Mouse (Mus musculus) forebrain, embryonic 13.5 days (tissue): Measurements from ENCODE around the gene Gm20388. TPM values are rescaled to one million over a fixed set of nuclear protein-coding genes. Genes with fewer than 3 reads are reported as not detected.
A peak's percentile ranks its signal among the peaks of the same experiment; 100 is the strongest.

Source experiments
- ATAC-seq: fragments of 200-750 bp; cut with Nextera tagmentation; 2 replicates; pipeline ENCODE4 v1.8.0; 2017
- H3K27ac ChIP-seq: fragments of 300-500 bp; sonication (generic); 2 replicates; pipeline ENCODE4 v1.5.1; 2015; ENCODE audit warnings: inconsistent platforms, mild to moderate bottlenecking, moderate library complexity
- H3K27me3 ChIP-seq: fragments of 300-500 bp; sonication (generic); 2 replicates; pipeline ENCODE4 v1.6.1; 2015; ENCODE audit warnings: mild to moderate bottlenecking, inconsistent platforms
- H3K36me3 ChIP-seq: fragments of 300-500 bp; sonication (generic); 2 replicates; pipeline ENCODE4 v1.6.1; 2015; ENCODE audit warnings: mild to moderate bottlenecking, inconsistent platforms; ENCODE audit not compliant: poor library complexity, severe bottlenecking
- H3K4me1 ChIP-seq: fragments of 300-500 bp; sonication (generic); 2 replicates; pipeline ENCODE4 v1.6.1; 2015; ENCODE audit warnings: inconsistent platforms
- H3K4me2 ChIP-seq: fragments of 300-500 bp; sonication (generic); 2 replicates; pipeline ENCODE4 v1.6.1; 2015; ENCODE audit warnings: inconsistent platforms, mild to moderate bottlenecking, moderate library complexity
- H3K4me3 ChIP-seq: fragments of 300-500 bp; sonication (generic); 2 replicates; pipeline ENCODE4 v1.5.1; 2015; ENCODE audit warnings: mild to moderate bottlenecking, inconsistent platforms
- H3K9ac ChIP-seq: fragments of 300-500 bp; sonication (generic); 2 replicates; pipeline ENCODE4 v1.6.1; 2015; ENCODE audit warnings: mild to moderate bottlenecking, inconsistent platforms
- H3K9me3 ChIP-seq: fragments of 300-500 bp; sonication (generic); replicated peaks from 2 replicates; pipeline ENCODE4 v1.6.1; 2016; ENCODE audit warnings: inconsistent platforms
- WGBS: fragments of 180-500 bp; shearing (Covaris S2); methylation state at CpG from one replicate; pipeline ENCODE4 v1.1.7; 2015; 5-methylcytosine and 5-hydroxymethylcytosine counted together
- polyA plus RNA-seq: library from polyadenylated mRNA; unstranded; fragments of >200 nt; fragmentation: Nextera tagmentation; extraction: Ambion mirVana; gene quantifications from 2 replicates; pipeline ENCODE4 v1.2.1, GENCODE M21; 2015

The Gm20388 gene
- polyA plus RNA-seq, 1 experiment from 2014 or later = 5.6 TPM

DNA sequence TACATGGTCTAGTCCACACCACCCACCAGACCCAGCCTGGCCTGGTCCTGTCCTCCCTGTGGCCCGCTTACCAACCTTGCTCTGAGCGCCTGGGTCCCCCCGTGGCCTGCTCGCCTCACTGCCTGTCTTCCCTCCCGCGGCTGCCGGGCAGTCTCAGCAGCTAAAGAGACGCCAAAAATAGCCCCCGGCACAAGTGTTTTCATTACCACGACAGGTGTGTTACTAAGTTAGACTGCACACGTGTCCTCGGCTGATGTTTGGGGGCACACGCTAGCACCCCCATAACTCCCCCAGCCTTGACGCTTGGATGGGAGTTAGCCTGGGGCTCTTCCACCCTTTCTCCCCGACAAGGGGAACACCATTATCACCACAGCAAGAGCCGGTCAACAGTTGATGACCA, 2735.7 kb downstream of the Gm20388 start:
- Histone ChIP-seq H3K36me3 (peaks cover 65% of the 10 kb centered on the region), H3K4me1 (peaks cover 7% of the 10 kb centered on the region), H3K4me3 (no peak overlapping the region), H3K27ac (no peak overlapping the region), H3K9ac (no peak overlapping the region), H3K4me2 (no peak overlapping the region), H3K27me3 (peaks cover 10% of the 10 kb centered on the region), H3K9me3 (no peaks in the 10 kb centered on the region)
- no peak for ATAC-seq
- WGBS = 88% methylated on average over 16 of the region's 16 CpGs

- peaks cover 10% of the 10 kb centered on the region for H3K27me3 ChIP-seq
- H3K9me3 ChIP-seq = no peaks in the 10 kb centered on the region
- H3K9ac ChIP-seq = no peak overlapping the region
- peaks cover 14% of the 10 kb centered on the region for H3K4me1 ChIP-seq
- 84% methylated on average over 15 of the region's 15 CpGs for WGBS
- no peak overlapping the region for H3K4me3 ChIP-seq
- ATAC-seq = no peak
- peaks cover 56% of the 10 kb centered on the region for H3K36me3 ChIP-seq
- no peak overlapping the region for H3K4me2 ChIP-seq
- H3K27ac ChIP-seq = no peak overlapping the region
Measured at GRCm38 (mm10) chr8:122648192-122648970, 2737.7 kb downstream of the Gm20388 start.

DNA sequence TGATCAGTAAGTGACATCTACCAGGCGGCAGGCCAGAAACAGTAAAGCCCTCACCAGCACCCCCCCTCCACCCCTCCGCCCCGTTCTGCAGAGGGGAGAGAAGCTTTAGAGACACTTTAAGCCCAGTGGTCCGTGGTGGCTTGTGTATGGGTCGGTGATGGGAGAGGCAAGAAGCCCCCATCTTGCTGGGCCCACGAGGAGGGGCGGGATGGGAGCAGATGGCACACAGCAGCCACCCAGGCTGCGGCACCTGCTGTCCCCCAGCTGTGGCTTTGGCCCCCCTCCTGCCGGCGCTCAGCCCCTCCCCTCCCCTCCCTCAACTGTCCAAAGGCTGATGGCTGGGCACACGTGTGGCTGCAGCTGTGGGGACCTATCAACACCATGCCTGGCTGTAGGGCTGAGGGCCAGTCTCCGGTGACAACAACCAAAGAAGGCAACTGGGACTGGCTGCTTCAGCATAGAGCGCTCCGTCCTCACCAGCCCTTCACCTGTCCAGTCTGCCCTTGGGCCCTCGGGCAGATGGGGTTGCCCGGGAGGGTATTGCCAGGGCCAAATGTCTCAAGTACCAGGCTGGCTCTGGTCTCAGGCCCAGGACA, 2740.8 kb downstream of the Gm20388 start:
- H3K9me3 ChIP-seq = no peaks in the 10 kb centered on the region
- no peak overlapping the region for H3K4me3 ChIP-seq
- WGBS = 73% methylated on average over 16 of the region's 16 CpGs
- no peak overlapping the region for H3K4me2 ChIP-seq
- H3K27ac ChIP-seq = no peak overlapping the region; the same call in 1 of the 2 replicates
- peaks cover 10% of the 10 kb centered on the region; the same call in 1 of the 2 replicates for H3K27me3 ChIP-seq
- no peak for ATAC-seq
- peaks cover 14% of the 10 kb centered on the region for H3K4me1 ChIP-seq
- H3K36me3 ChIP-seq = peaks cover 38% of the 10 kb centered on the region
- H3K9ac ChIP-seq = no peak overlapping the region; the same call in 1 of the 2 replicates

DNA sequence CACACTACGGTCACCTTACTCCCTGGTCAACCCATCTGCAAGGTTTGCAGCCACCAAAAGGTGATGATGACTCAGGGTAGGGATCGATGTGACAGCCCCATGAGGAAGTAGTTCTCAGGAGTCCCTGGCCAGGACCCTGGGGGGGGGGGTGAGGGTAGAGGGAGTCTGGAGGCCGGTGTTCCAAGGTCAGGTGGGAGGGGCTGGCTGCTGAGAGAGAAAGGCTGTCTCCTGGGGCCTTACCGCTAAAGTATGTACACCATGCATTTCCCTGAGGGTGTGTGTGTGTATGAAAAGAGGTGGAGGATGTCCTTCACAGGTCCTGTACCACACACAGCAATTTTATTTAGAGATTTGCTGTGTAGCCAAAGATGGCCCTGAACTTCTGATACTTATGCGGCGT, 2742.0 kb downstream of the Gm20388 start:
- H3K9me3 ChIP-seq = no peaks in the 10 kb centered on the region
- no peak overlapping the region for H3K4me2 ChIP-seq
- WGBS = 79% methylated on average over 6 of the region's 6 CpGs
- H3K4me3 ChIP-seq = no peak overlapping the region
- no peak overlapping the region for H3K9ac ChIP-seq
- ATAC-seq = no peak
- peaks cover 9% of the 10 kb centered on the region; the same call in 1 of the 2 replicates for H3K27me3 ChIP-seq
- peaks cover 27% of the 10 kb centered on the region for H3K36me3 ChIP-seq
- H3K4me1 ChIP-seq = peaks cover 14% of the 10 kb centered on the region
- H3K27ac ChIP-seq = no peak overlapping the region

GRCm38 (mm10) chr8:122654768-122655167, 2744.1 kb downstream of the Gm20388 start:
- Histone ChIP-seq H3K4me2 (no peak overlapping the region), H3K4me3 (no peak overlapping the region), H3K9me3 (no peaks in the 10 kb centered on the region), H3K27me3 (no peaks in the 10 kb centered on the region), H3K36me3 (peaks cover 6% of the 10 kb centered on the region), H3K27ac (no peak overlapping the region), H3K9ac (no peak overlapping the region), H3K4me1 (peaks cover 14% of the 10 kb centered on the region)
- no peak for ATAC-seq
- 85% methylated on average over 7 of the region's 7 CpGs for WGBS

DNA sequence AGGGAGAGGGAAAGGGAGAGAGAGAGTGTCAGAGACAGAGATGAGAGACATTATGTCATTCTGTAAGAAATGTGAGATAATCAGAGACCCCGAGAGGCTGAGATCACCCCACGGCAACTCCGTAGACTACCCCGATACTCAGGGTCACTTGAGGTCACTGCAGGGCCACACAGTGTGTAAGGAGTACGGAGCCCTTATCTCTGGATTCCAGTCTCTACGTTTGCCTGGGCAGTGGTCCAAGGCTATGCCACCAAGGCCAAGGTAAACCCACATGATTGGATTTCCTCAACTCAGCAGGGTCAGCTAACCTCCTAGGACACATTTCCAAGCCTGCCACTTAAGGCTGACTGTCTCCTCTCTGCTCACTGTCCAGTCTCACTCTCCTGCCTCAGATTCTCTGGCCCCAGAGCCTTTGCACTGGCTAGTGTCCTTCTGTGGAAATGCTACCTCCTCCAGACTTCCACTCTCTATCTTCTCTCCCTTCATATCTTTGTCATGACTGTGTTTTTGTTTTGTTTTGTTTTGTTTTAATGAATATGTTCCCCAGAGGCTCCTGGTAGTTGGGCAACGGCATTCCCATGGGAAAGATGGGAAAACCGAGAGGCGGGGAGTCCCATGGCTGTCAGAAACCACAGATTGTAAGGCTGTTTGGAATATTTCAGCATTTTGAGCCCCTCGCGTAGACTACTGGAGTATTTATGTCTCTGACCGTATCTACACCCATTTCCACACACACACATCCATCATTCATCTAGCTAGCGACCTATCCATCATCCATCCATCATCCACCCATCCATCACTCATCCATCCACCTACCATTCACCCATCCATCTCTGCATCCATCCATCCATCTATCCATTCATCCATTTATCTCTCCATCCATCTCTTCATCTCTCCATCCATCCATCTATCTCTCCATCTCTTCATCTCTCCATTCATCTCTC, 2745.7 kb downstream of the Gm20388 start:
- no peak for ATAC-seq
- H3K9ac ChIP-seq = no peak overlapping the region
- no peaks in the 10 kb centered on the region for H3K27me3 ChIP-seq
- WGBS = 89% methylated on average over 13 of the region's 13 CpGs
- H3K4me3 ChIP-seq = no peak overlapping the region
- peaks cover 15% of the 10 kb centered on the region for H3K4me1 ChIP-seq
- H3K9me3 ChIP-seq = no peaks in the 10 kb centered on the region; the same call in 1 of the 2 replicates
- no peak overlapping the region for H3K27ac ChIP-seq
- H3K36me3 ChIP-seq = no peaks in the 10 kb centered on the region
- no peak overlapping the region for H3K4me2 ChIP-seq

DNA sequence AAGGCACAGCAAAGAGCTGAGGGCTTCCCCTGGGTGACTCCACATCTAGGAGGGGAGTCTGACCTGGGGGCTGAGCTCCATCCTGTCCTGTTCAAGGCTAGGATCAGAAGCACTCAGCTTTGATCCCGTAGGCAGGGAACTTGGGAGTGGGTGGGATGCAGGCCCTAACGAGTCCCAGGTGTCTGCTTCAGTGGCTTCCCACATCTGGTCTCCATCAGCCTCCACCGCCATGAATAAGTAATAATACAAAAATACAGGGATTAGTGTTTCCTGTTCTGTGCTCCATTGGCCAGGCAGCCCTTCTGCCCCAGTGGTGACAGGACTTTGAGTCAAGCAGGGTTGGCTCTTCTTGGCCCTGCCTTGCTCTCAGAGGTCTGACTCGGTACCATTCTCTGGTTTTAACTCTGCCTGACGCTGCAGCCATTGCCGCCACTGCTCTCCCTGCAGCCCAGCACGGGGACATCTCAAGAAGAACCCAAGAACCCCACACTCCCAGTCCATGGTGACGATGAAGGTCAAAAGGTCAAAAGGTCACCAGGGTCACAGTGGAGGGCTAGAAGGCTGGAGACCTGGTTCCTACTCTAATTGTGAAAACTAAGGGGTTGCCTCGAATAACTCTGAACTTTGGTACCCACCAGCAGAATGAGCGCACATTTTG, 2747.6 kb downstream of the Gm20388 start:
- ATAC-seq = no peak
- Histone ChIP-seq H3K9me3 (no peaks in the 10 kb centered on the region; the same call in 1 of the 2 replicates), H3K27me3 (peaks cover 6% of the 10 kb centered on the region; the same call in 1 of the 2 replicates), H3K27ac (no peak overlapping the region), H3K36me3 (no peaks in the 10 kb centered on the region), H3K4me3 (no peak overlapping the region), H3K9ac (no peak overlapping the region), H3K4me1 (peaks cover 24% of the 10 kb centered on the region), H3K4me2 (no peak overlapping the region)
- WGBS = 79% methylated on average over 10 of the region's 10 CpGs

GRCm38 (mm10) chr8:122658807-122659160, 2748.1 kb downstream of the Gm20388 start:
- Histone ChIP-seq H3K9me3 (no peaks in the 10 kb centered on the region; the same call in 1 of the 2 replicates), H3K27me3 (peaks cover 10% of the 10 kb centered on the region; the same call in 1 of the 2 replicates), H3K9ac (no peak overlapping the region), H3K4me2 (no peak overlapping the region), H3K4me1 (peaks cover 27% of the 10 kb centered on the region), H3K4me3 (no peak overlapping the region), H3K36me3 (no peaks in the 10 kb centered on the region), H3K27ac (no peak overlapping the region)
- no peak for ATAC-seq
- 78% methylated on average over 9 of the region's 9 CpGs for WGBS

DNA sequence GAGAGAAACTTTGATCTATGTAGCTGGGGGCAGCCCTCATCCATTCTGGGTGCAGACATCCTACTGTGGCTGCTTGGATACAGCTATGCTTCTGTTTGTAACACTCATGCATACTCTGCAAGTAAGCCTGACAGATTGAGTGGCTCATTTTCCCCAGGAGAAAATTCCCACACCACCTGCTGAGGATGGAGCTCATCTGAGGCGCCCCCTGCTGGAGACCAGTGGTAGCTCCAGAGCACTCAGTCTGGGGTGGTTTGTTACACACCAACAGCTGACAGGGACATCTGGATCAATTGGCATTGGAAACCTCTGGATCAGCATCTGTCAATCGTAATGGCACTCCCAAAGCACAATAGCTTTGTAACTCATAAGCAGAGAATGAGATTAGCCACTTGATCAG, 2749.4 kb downstream of the Gm20388 start:
- peaks cover 10% of the 10 kb centered on the region; the same call in 1 of the 2 replicates for H3K27me3 ChIP-seq
- WGBS = 79% methylated on average over 2 of the region's 2 CpGs
- H3K9ac ChIP-seq = no peak overlapping the region
- no peak overlapping the region for H3K4me3 ChIP-seq
- H3K9me3 ChIP-seq = no peaks in the 10 kb centered on the region; the same call in 1 of the 2 replicates
- no peak overlapping the region for H3K27ac ChIP-seq
- peaks cover 39% of the 10 kb centered on the region for H3K4me1 ChIP-seq
- no peak for ATAC-seq
- no peaks in the 10 kb centered on the region for H3K36me3 ChIP-seq
- no peak overlapping the region for H3K4me2 ChIP-seq

DNA sequence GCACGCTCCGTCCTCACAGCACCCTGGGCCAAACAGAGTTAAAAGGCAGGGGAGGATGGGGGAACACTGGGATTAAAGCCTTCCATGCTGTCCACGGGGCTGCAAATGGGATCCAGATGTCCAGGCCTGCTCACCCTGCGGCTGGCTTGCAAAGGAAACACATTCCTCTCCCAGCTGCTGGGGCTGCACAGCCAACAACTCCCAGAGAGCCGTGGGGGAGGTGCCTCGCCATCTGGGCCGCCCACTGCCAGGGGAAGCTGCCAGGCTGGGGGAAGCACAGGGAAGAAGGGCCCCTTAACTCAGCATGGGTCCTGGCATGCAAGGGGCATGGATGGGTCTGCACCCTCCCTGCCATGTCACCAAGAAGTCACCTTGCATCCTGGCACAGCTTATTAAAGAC, 2750.5 kb downstream of the Gm20388 start:
- no peak overlapping the region for H3K4me3 ChIP-seq
- no peak overlapping the region for H3K9ac ChIP-seq
- H3K36me3 ChIP-seq = no peaks in the 10 kb centered on the region
- peaks cover 10% of the 10 kb centered on the region; the same call in 1 of the 2 replicates for H3K27me3 ChIP-seq
- peaks cover 51% of the 10 kb centered on the region for H3K4me1 ChIP-seq
- H3K9me3 ChIP-seq = no peaks in the 10 kb centered on the region; the same call in 1 of the 2 replicates
- WGBS = 41% methylated on average over 7 of the region's 7 CpGs
- ATAC-seq = no peak
- no peak overlapping the region; the same call in 1 of the 2 replicates for H3K4me2 ChIP-seq
- peak overlapping the region; percentile 31; the same call in 1 of the 2 replicates for H3K27ac ChIP-seq

GRCm38 (mm10) chr8:122661894-122662293, 2751.3 kb downstream of the Gm20388 start:
- WGBS = 85% methylated on average over 2 of the region's 2 CpGs
- Histone ChIP-seq H3K9me3 (no peaks in the 10 kb centered on the region; the same call in 1 of the 2 replicates), H3K27ac (no peak overlapping the region), H3K9ac (no peak overlapping the region), H3K36me3 (no peaks in the 10 kb centered on the region), H3K4me1 (peaks cover 58% of the 10 kb centered on the region), H3K27me3 (peaks cover 10% of the 10 kb centered on the region; the same call in 1 of the 2 replicates), H3K4me2 (no peak overlapping the region), H3K4me3 (no peak overlapping the region)
- ATAC-seq = no peak
